Mouse (Mus musculus) G1E-ER4 (cell line): ENCODE measurements around the gene Il17ra. TPM values are rescaled to one million over a fixed set of nuclear protein-coding genes. Genes with fewer than 3 reads are reported as not detected.

Source experiments
- GATA1 ChIP-seq: IDR thresholded peaks from one replicate; pipeline ENCODE4 v1.8.0; 2012; ENCODE audit warnings: low read length, inconsistent platforms
- polyA plus RNA-seq: library from polyadenylated mRNA; stranded (reverse); fragments of >175 nt; gene quantifications from 2 replicates; pipeline ENCODE4 v1.2.3, GENCODE M21; 2012

Gene Il17ra
- polyA plus RNA-seq, 1 experiment = 15.9 TPM

- TF ChIP-seq GATA1 = no peak
These were observed 56.6 kb downstream of the Il17ra start for GRCm38 (mm10) chr6:120519647-120520046.

DNA sequence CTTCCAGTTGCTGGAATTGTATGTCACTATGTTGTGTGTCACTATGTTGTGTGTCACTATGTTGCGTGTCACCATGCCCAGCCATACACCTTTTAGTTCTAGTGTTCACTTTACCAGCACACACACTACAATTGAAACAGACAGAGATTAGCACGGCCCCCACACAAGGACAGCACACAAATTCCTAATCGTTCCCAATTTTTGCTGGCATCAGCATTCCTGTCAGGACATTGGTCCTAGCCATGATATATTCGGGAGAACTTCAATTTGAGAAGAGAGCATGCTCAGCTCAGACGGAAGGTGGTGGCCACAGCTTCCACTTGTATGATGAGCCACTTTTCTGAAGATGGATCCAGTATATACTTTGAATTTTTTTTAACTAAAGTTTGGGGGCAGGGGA is 61.7 kb downstream of the Il17ra start:
- TF ChIP-seq GATA1 = no peak

DNA sequence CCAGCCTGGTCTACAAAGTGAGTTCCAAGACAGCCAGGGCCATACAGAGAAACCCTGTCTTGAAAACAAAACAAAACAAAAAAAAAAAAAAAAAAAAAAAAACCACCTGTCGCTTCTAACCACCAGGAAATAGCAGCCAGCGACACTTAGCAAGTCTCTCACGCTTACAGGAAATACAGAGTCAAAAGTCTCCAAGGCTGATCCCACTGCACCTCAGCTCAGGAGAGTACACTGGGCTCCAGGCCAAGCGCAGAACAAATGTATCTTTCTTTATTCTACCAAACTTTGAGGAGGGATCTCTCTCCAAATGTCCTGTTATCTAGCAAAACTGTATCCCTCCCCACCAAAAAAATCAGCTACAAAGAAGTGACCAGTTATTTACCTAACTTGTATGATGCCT is 66.1 kb downstream of the Il17ra start:
- no peak for TF ChIP-seq GATA1

GRCm38 (mm10) chr6:120531020-120531965 is 68.2 kb downstream of the Il17ra start, which contains the start of gene Hdhd5:
Gene Hdhd5 (minus strand): TSS chr6:120531319.
- TF ChIP-seq GATA1 = no peak

DNA sequence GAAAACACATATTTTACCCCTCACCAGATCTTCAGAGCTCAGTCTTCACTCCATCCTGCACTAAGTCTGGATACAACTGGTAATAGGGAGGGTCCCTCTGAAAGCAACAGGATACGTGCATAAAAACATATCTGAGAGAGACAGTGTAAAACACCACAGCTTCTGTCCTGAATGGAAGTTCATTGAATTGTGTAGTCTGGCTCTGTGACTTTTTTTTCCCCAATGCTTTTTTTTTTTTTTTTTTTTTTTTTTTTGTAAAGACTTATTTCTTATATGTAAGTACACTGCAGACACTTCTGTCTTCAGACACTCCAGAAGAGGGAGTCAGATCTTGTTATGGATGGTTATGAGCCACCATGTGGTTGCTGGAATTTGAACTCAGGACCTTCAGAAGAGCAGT is 69.5 kb downstream of the Il17ra start:
- TF ChIP-seq GATA1 = no peak

DNA sequence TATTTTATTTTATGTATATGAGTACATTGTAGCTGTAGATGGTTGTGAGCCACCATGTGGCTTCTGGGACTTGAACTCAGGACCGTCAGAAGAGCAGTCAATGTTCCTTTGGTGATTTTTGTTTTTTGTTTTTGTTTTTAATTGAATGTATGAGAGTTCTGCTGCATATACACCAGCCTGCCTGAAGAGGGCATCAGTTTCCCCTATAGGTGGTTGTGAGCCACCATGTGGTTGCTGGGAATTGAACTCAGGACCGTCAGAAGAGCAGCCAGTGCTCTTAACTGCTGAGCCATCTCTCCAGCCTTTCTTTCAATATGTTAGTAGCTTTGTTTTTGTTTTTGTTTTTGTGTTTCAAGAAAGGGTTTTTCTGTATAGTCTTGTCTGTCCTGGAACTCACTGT is 73.3 kb downstream of the Il17ra start:
- TF ChIP-seq GATA1 = no peak

Other genes starting within 250 kb of the Il17ra start
- not detected in 2 replicates for gene D330020A13Rik, start 168.9 kb upstream of the Il17ra start, polyA plus RNA-seq
- not detected in 2 replicates for gene B4galnt3, start 168.7 kb upstream of the Il17ra start, polyA plus RNA-seq
- gene Kdm5a, start 99.1 kb upstream of the Il17ra start, polyA plus RNA-seq = 26.5 and 29.0 TPM in 2 replicates
- gene Ccdc77, start 98.9 kb upstream of the Il17ra start, polyA plus RNA-seq = 2.4 and 3.0 TPM in 2 replicates
- gene Tmem121b, start 30.6 kb downstream of the Il17ra start, polyA plus RNA-seq = not detected in 2 replicates
- 17.4 and 19.6 TPM in 2 replicates for gene Hdhd5, start 68.1 kb downstream of the Il17ra start, polyA plus RNA-seq
- 28.8 and 34.2 TPM in 2 replicates for gene Cecr2, start 203.1 kb downstream of the Il17ra start, polyA plus RNA-seq